Mouse (Mus musculus) cortical plate, adult 2 months (tissue): Measurements from ENCODE around the gene Efemp1. TPM values are rescaled to one million over a fixed set of nuclear protein-coding genes. Genes with fewer than 3 reads are reported as not detected.
A peak's percentile ranks its signal among the peaks of the same experiment; 100 is the strongest.

Experiments used
- H3K27ac ChIP-seq: fragments of 200-500 bp; 2 replicates; pipeline ENCODE4 v1.5.1; 2012; ENCODE audit warnings: low read length, control low read depth, inconsistent platforms; ENCODE audit not compliant: insufficient read depth
- H3K4me1 ChIP-seq: fragments of 200-500 bp; 2 replicates; pipeline ENCODE4 v1.6.1; 2011; ENCODE audit warnings: low read length; ENCODE audit not compliant: control insufficient read depth, insufficient read depth
- H3K4me3 ChIP-seq: fragments of 200-500 bp; 2 replicates; pipeline ENCODE4 v1.5.1; 2011; ENCODE audit warnings: mild to moderate bottlenecking, low read length, control low read depth; ENCODE audit not compliant: insufficient read depth
- CTCF ChIP-seq: fragments of 200-500 bp; IDR thresholded peaks from 2 replicates; pipeline ENCODE4 v1.5.1; 2011; ENCODE audit warnings: mild to moderate bottlenecking, control low read depth, low read length; ENCODE audit not compliant: insufficient read depth; ENCODE audit errors: extremely low read depth
- POLR2A ChIP-seq: fragments of 200-500 bp; IDR thresholded peaks from 2 replicates; pipeline ENCODE4 v1.6.1; 2011; ENCODE audit warnings: mild to moderate bottlenecking, low read length, control low read depth; ENCODE audit not compliant: insufficient read depth; ENCODE audit errors: extremely low read depth
- polyA plus RNA-seq: library from polyadenylated mRNA; depleted of rRNA; stranded (reverse); fragments of >200 nt; gene quantifications from 2 replicates; pipeline ENCODE4 v1.2.3, GENCODE M21; 2012; rRNA removed

Gene Efemp1
- polyA plus RNA-seq: 13.1 and 15.8 TPM in 2 replicates

- peaks cover 2% of the 10 kb centered on the region; the same call in 1 of the 2 replicates for H3K4me1 ChIP-seq
- TF ChIP-seq CTCF (no peak), POLR2A (no peak)
- no peak within 1 kb of the TSS for H3K27ac ChIP-seq
- peak within 1 kb of the TSS; percentile 37 for H3K4me3 ChIP-seq
Observed at GRCm38 (mm10) chr11:28853102-28853800, at the start of gene Efemp1. TSS of gene Efemp1 (plus strand) at chr11:28853204.

GRCm38 (mm10) chr11:28808685-28809084 lies 44.3 kb upstream of the Efemp1 start:
- TF ChIP-seq CTCF (peak; percentile 34; the same call in 1 of the 2 replicates), POLR2A (no peak)
- Histone ChIP-seq H3K27ac (no peak overlapping the region), H3K4me3 (no peak overlapping the region), H3K4me1 (no peaks in the 10 kb centered on the region)

GRCm38 (mm10) chr11:28811874-28812273 lies 41.1 kb upstream of the Efemp1 start:
- Histone ChIP-seq H3K27ac (no peak overlapping the region), H3K4me1 (no peaks in the 10 kb centered on the region), H3K4me3 (no peak overlapping the region)
- TF ChIP-seq POLR2A (no peak), CTCF (peak; percentile 36; the same call in 1 of the 2 replicates)

- TF ChIP-seq CTCF: no peak
- no peak for TF ChIP-seq POLR2A
- H3K27ac ChIP-seq: no peak overlapping the region
- H3K4me1 ChIP-seq: no peaks in the 10 kb centered on the region
- H3K4me3 ChIP-seq: no peak overlapping the region
Observed at GRCm38 (mm10) chr11:28812564-28812963, 40.4 kb upstream of the Efemp1 start.

- Histone ChIP-seq H3K27ac (no peak overlapping the region), H3K4me3 (no peak overlapping the region), H3K4me1 (no peaks in the 10 kb centered on the region)
- TF ChIP-seq CTCF: no peak
- TF ChIP-seq POLR2A: no peak
Observed at GRCm38 (mm10) chr11:28817405-28817804, 35.6 kb upstream of the Efemp1 start.

GRCm38 (mm10) chr11:28826950-28827349 lies 26.1 kb upstream of the Efemp1 start:
- Histone ChIP-seq H3K4me1 (no peaks in the 10 kb centered on the region), H3K4me3 (no peak overlapping the region), H3K27ac (no peak overlapping the region)
- TF ChIP-seq CTCF: no peak
- no peak for TF ChIP-seq POLR2A

GRCm38 (mm10) chr11:28833809-28834208 lies 19.2 kb upstream of the Efemp1 start:
- H3K4me1 ChIP-seq: no peaks in the 10 kb centered on the region
- no peak overlapping the region for H3K4me3 ChIP-seq
- H3K27ac ChIP-seq: no peak overlapping the region
- TF ChIP-seq POLR2A: no peak
- TF ChIP-seq CTCF: no peak

- no peak overlapping the region for H3K4me3 ChIP-seq
- no peak for TF ChIP-seq POLR2A
- no peak for TF ChIP-seq CTCF
- H3K27ac ChIP-seq: no peak overlapping the region
- no peaks in the 10 kb centered on the region for H3K4me1 ChIP-seq
Observed at GRCm38 (mm10) chr11:28835141-28835540, 17.9 kb upstream of the Efemp1 start.

GRCm38 (mm10) chr11:28849841-28850240 lies 3.2 kb upstream of the Efemp1 start:
- Histone ChIP-seq H3K4me1 (peaks cover 2% of the 10 kb centered on the region; the same call in 1 of the 2 replicates), H3K4me3 (no peak overlapping the region), H3K27ac (no peak overlapping the region)
- TF ChIP-seq POLR2A: no peak

- TF ChIP-seq CTCF (no peak), POLR2A (no peak)
- Histone ChIP-seq H3K4me3 (no peak overlapping the region), H3K27ac (no peak overlapping the region), H3K4me1 (peaks cover 2% of the 10 kb centered on the region; the same call in 1 of the 2 replicates)
Observed at GRCm38 (mm10) chr11:28851645-28852044, 1.4 kb upstream of the Efemp1 start.
